Mouse (Mus musculus) heart, postnatal 0 days (tissue): ENCODE measurements around the gene AC109138.7.

Source experiments
- CTCF ChIP-seq: IDR thresholded peaks from 2 replicates; pipeline ENCODE4 v1.5.1; 2016; ENCODE audit warnings: antibody characterized with exemption, control low read depth, low read depth
- EP300 ChIP-seq: IDR thresholded peaks from 2 replicates; pipeline ENCODE4 v1.6.1; 2016; ENCODE audit warnings: antibody characterized with exemption, low read depth

- TF ChIP-seq CTCF (no peak), EP300 (no peak)
Measured at GRCm38 (mm10) chr19:4217140-4217539, 3.0 kb downstream of the AC109138.7 start.
